Mouse (Mus musculus) spleen, postnatal 0 days (tissue): Measurements from ENCODE around the gene Arl14ep. TPM values are rescaled to one million over a fixed set of nuclear protein-coding genes. Genes with fewer than 3 reads are reported as not detected.

ENCODE experiments used
- polyA plus RNA-seq: library from polyadenylated mRNA; unstranded; fragments of >200 nt; fragmentation: Nextera tagmentation; extraction: Ambion mirVana; gene quantifications from 2 replicates; pipeline ENCODE4 v1.2.1, GENCODE M21; 2015

The Arl14ep gene
- 11.4 and 14.5 TPM in 2 replicates for polyA plus RNA-seq

GRCm38 (mm10) chr2:106973959-106974639 is at the start of gene Arl14ep:
TSS of gene Arl14ep (minus strand) at chr2:106974424.

Other genes starting within 250 kb of the Arl14ep start
- gene Fshb, start 85.2 kb upstream of the Arl14ep start, polyA plus RNA-seq = not detected in 2 replicates